In the genomic region with DNA sequence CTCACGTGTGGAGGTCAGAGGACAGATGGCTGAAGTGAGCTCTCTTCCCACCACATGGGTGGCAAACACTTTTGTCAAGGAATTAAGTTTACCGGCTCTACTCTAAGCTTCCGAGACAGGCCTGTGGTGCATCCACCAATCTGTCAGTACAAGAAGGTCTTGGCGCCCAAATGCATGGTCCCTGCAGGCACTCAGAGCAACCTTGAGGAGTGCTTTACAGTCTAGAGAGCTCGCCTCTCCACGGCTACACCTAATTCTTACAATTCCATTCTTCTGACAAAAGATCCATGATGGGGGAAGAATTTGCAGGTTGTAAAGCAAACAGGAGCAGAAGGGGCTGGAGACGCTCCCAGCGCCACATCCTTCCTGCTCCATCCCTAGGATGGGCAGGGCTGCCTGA, we compare ENCODE assay signal across 24 mouse cellular contexts. TPM values are rescaled to one million over a fixed set of nuclear protein-coding genes. Genes with fewer than 3 reads are reported as not detected.
DNase-seq lines count a peak whose midpoint lies in the region; ATAC-seq and TF ChIP-seq lines count a peak whose summit lies in the region.
"Had no signal": no experiment of that assay in that cellular context is flagged by ENCODE, and none has a peak within 500 bp of the region (broad histone marks: within the 10 kb centered on the region; RNA-seq: fewer than 3 reads in every experiment).

No protein-coding gene starts in this region.

- no peak for ATAC-seq in erythroblast, adult 5-6 weeks (replicated peaks; ENCODE audit: low FRiP score, poor library complexity, severe bottlenecking)
- ATAC-seq in limb, embryonic 12.5 days (ENCODE audit: insufficient number of reproducible peaks, insufficient read depth, low FRiP score, low TSS enrichment, low read depth) = no peak
- ATAC-seq in limb, embryonic 15.5 days (ENCODE audit: insufficient number of reproducible peaks, low FRiP score, low TSS enrichment, low read depth) = no peak
- peak; percentile 62 for ATAC-seq in lung, postnatal 0 days

- H3K9me3 ChIP-seq in erythroblast, embryonic 14.5 days (ENCODE audit: control insufficient read depth, low read length) = no peaks in the 10 kb centered on the region
- no peaks in the 10 kb centered on the region for H3K9me3 ChIP-seq in limb, embryonic 12.5 days
- no peaks in the 10 kb centered on the region for H3K9me3 ChIP-seq in limb, embryonic 10.5 days (replicated peaks)
- H3K9me3 ChIP-seq in limb, embryonic 15.5 days = no peaks in the 10 kb centered on the region
- H3K9me3 ChIP-seq in lung, postnatal 0 days (ENCODE audit: low read length) = no peaks in the 10 kb centered on the region
- H3K9me3 ChIP-seq: forebrain, embryonic 12.5 days; heart, embryonic 15.5 days; hindbrain, embryonic 12.5 days; neural tube, embryonic 12.5 days had no signal

- peaks cover 98% of the 10 kb centered on the region for H3K4me1 ChIP-seq in erythroblast, embryonic 14.5 days (ENCODE audit: control insufficient read depth)
- H3K4me1 ChIP-seq in limb, embryonic 12.5 days (replicated peaks) = peaks cover 42% of the 10 kb centered on the region
- peaks cover 46% of the 10 kb centered on the region for H3K4me1 ChIP-seq in limb, embryonic 10.5 days
- H3K4me1 ChIP-seq in limb, embryonic 15.5 days = peaks cover 42% of the 10 kb centered on the region
- peaks cover 42% of the 10 kb centered on the region for H3K4me1 ChIP-seq in lung, postnatal 0 days (ENCODE audit: insufficient read depth, low read depth, low read length)
- H3K4me1 ChIP-seq in thymus, adult 2 months (replicated peaks; ENCODE audit: control insufficient read depth, insufficient read depth, low read length) = peaks cover 3% of the 10 kb centered on the region; the same call in 1 of the 2 replicates

- H3K9ac ChIP-seq in limb, embryonic 12.5 days (replicated peaks) = no peak overlapping the region
- no peak overlapping the region for H3K9ac ChIP-seq in limb, embryonic 15.5 days
- no peak overlapping the region for H3K9ac ChIP-seq in lung, postnatal 0 days (replicated peaks; ENCODE audit: low read depth)
- H3K9ac ChIP-seq: forebrain, embryonic 12.5 days; heart, embryonic 15.5 days; hindbrain, embryonic 12.5 days; neural tube, embryonic 12.5 days had no signal

- 88% methylated on average over 8 of the region's 8 CpGs for WGBS in limb, embryonic 12.5 days
- WGBS in limb, embryonic 10.5 days = 87% methylated on average over 8 of the region's 8 CpGs
- WGBS in limb, embryonic 15.5 days = 81% methylated on average over 8 of the region's 8 CpGs
- WGBS in lung, postnatal 0 days = 53% methylated on average over 8 of the region's 8 CpGs
- WGBS in thymus, adult 2 months = 96% methylated on average over 8 of the region's 8 CpGs

- H3K36me3 ChIP-seq in erythroblast, embryonic 14.5 days (ENCODE audit: control insufficient read depth) = peaks cover 89% of the 10 kb centered on the region
- peaks cover 22% of the 10 kb centered on the region for H3K36me3 ChIP-seq in limb, embryonic 12.5 days
- H3K36me3 ChIP-seq in limb, embryonic 10.5 days = peaks cover 42% of the 10 kb centered on the region
- H3K36me3 ChIP-seq in limb, embryonic 15.5 days = peaks cover 12% of the 10 kb centered on the region; the same call in 1 of the 2 replicates
- H3K36me3 ChIP-seq in lung, postnatal 0 days (ENCODE audit: insufficient read depth, low read length) = no peaks in the 10 kb centered on the region
- no peaks in the 10 kb centered on the region for H3K36me3 ChIP-seq in thymus, adult 2 months (ENCODE audit: control insufficient read depth, insufficient read depth, low read length)
- H3K36me3 ChIP-seq: heart, embryonic 15.5 days had no signal

- H3K27me3 ChIP-seq in erythroblast, embryonic 14.5 days (ENCODE audit: control insufficient read depth) = no peaks in the 10 kb centered on the region
- no peaks in the 10 kb centered on the region for H3K27me3 ChIP-seq in limb, embryonic 12.5 days
- H3K27me3 ChIP-seq in limb, embryonic 10.5 days (ENCODE audit: low read depth, poor library complexity, severe bottlenecking) = no peaks in the 10 kb centered on the region
- H3K27me3 ChIP-seq in limb, embryonic 15.5 days = no peaks in the 10 kb centered on the region
- H3K27me3 ChIP-seq in lung, postnatal 0 days (replicated peaks; ENCODE audit: insufficient read depth, low read length) = no peaks in the 10 kb centered on the region
- H3K27me3 ChIP-seq in thymus, adult 2 months (ENCODE audit: control insufficient read depth, insufficient read depth, low read length) = no peaks in the 10 kb centered on the region
- H3K27me3 ChIP-seq: forebrain, embryonic 12.5 days; heart, embryonic 15.5 days; hindbrain, embryonic 12.5 days; neural tube, embryonic 12.5 days had no signal

- TF ChIP-seq CTCF in lung, postnatal 0 days (IDR thresholded peaks at IDR 0.05) = no peak
- no peak for TF ChIP-seq CTCF in thymus, adult 2 months (IDR thresholded peaks at IDR 0.05; ENCODE audit: borderline replicate concordance, control insufficient read depth, extremely low read depth, insufficient read depth, low read length, poor library complexity)

- H3K4me3 ChIP-seq in erythroblast, embryonic 14.5 days (replicated peaks) = peak overlapping the region; percentile 72
- H3K4me3 ChIP-seq in limb, embryonic 12.5 days (replicated peaks) = no peak overlapping the region
- H3K4me3 ChIP-seq in limb, embryonic 10.5 days = no peak overlapping the region
- no peak overlapping the region for H3K4me3 ChIP-seq in limb, embryonic 15.5 days
- H3K4me3 ChIP-seq in lung, postnatal 0 days (ENCODE audit: low read depth, low read length) = no peak overlapping the region
- H3K4me3 ChIP-seq in thymus, adult 2 months (ENCODE audit: control insufficient read depth, insufficient read depth, low read length) = no peak overlapping the region
- H3K4me3 ChIP-seq: forebrain, embryonic 12.5 days; heart, embryonic 15.5 days; hindbrain, embryonic 12.5 days; neural tube, embryonic 12.5 days had no signal

- no peak overlapping the region for H3K4me2 ChIP-seq in limb, embryonic 12.5 days
- H3K4me2 ChIP-seq in limb, embryonic 15.5 days = no peak overlapping the region
- H3K4me2 ChIP-seq in lung, postnatal 0 days (replicated peaks; ENCODE audit: low read depth, low read length) = no peak overlapping the region
- H3K4me2 ChIP-seq: forebrain, embryonic 12.5 days; heart, embryonic 15.5 days; hindbrain, embryonic 12.5 days; neural tube, embryonic 12.5 days had no signal

- peak; percentile 87 for TF ChIP-seq EP300 in lung, postnatal 0 days (IDR thresholded peaks at IDR 0.05)

- TF ChIP-seq POLR2A in thymus, adult 2 months (IDR thresholded peaks at IDR 0.05; ENCODE audit: control insufficient read depth, extremely low read depth, insufficient read depth, low read length, poor library complexity) = no peak

- intact Hi-C loops in left cerebral cortex, postnatal 4 days (cut with DNase I) = no loop called here

- H3K27ac ChIP-seq in limb, embryonic 12.5 days = peak overlapping the region; percentile 66; the same call in 1 of the 2 replicates
- H3K27ac ChIP-seq in limb, embryonic 10.5 days = no peak overlapping the region
- H3K27ac ChIP-seq in limb, embryonic 15.5 days = peak overlapping the region; percentile 59; the same call in 1 of the 2 replicates
- peak overlapping the region; percentile 88 for H3K27ac ChIP-seq in lung, postnatal 0 days (ENCODE audit: low read length)
- H3K27ac ChIP-seq in thymus, adult 2 months (ENCODE audit: control insufficient read depth, insufficient read depth, low read length) = no peak overlapping the region
- H3K27ac ChIP-seq: forebrain, embryonic 12.5 days; neural tube, embryonic 12.5 days had no signal

- no peak for DNase-seq in limb, embryonic 10.5 days (ENCODE audit: low spot score)
- DNase-seq in lung, postnatal 0 days (ENCODE audit: low spot score) = peak; percentile 73
- DNase-seq in thymus, adult 2 months = no peak
- no peak for DNase-seq in left cerebral cortex, postnatal 4 days
- DNase-seq: adrenal gland, adult 8-10 months; cerebellum, adult 11 months; cerebellum, postnatal 36 days; right cerebral cortex, postnatal 14 days; thymus, postnatal 14 days had no signal

RNA-seq across cellular contexts. Expression of a gene that starts 17.1 kb away (rescaled TPM):
- 3.3 TPM in 2 replicates for polyA plus RNA-seq in erythroblast, embryonic 14.5 days (2012)
- 55.9 and 63.5 TPM in 2 replicates for total RNA-seq in erythroblast, adult 5-6 weeks (2015; ENCODE audit: low replicate concordance)
- total RNA-seq in erythroblast, adult 5-6 weeks (2017; ENCODE audit: low replicate concordance) = 60.6 and 63.8 TPM in 2 replicates
- 16.6 and 17.3 TPM in 2 replicates for polyA plus RNA-seq in limb, embryonic 12.5 days (2016; fragmentation: Nextera tagmentation; extraction: Ambion mirVana)
- polyA plus RNA-seq in limb, embryonic 10.5 days (2016; fragmentation: Nextera tagmentation; extraction: Ambion mirVana) = 13.6 and 16.4 TPM in 2 replicates
- 10.3 and 13.2 TPM in 2 replicates for polyA plus RNA-seq in limb, embryonic 15.5 days (2015; fragmentation: Nextera tagmentation; extraction: Ambion mirVana)
- polyA plus RNA-seq in lung, postnatal 0 days (2015; fragmentation: Nextera tagmentation; extraction: Ambion mirVana) = 13.2 and 14.3 TPM in 2 replicates
- polyA plus RNA-seq in thymus, adult 2 months (2012; rRNA removed) = 10.7 and 11.6 TPM in 2 replicates
- total RNA-seq in left cerebral cortex, postnatal 4 days (2021) = 10 to 100 TPM; 36.1 to 36.9 TPM

RNA-seq across cellular contexts. Expression of a gene that starts 26.9 kb away (rescaled TPM):
- polyA plus RNA-seq in erythroblast, embryonic 14.5 days (2012) = not detected in 2 replicates
- total RNA-seq in erythroblast, adult 5-6 weeks (2015; ENCODE audit: low replicate concordance) = not detected in 2 replicates
- not detected in 2 replicates for total RNA-seq in erythroblast, adult 5-6 weeks (2017; ENCODE audit: low replicate concordance)
- polyA plus RNA-seq in limb, embryonic 12.5 days (2016; fragmentation: Nextera tagmentation; extraction: Ambion mirVana) = not detected in 2 replicates
- not detected in 2 replicates for polyA plus RNA-seq in limb, embryonic 10.5 days (2016; fragmentation: Nextera tagmentation; extraction: Ambion mirVana)
- not detected in 2 replicates for polyA plus RNA-seq in limb, embryonic 15.5 days (2015; fragmentation: Nextera tagmentation; extraction: Ambion mirVana)
- polyA plus RNA-seq in lung, postnatal 0 days (2015; fragmentation: Nextera tagmentation; extraction: Ambion mirVana) = not detected in 2 replicates
- 0.11 and 0.36 TPM in 2 replicates for polyA plus RNA-seq in thymus, adult 2 months (2012; rRNA removed)
- total RNA-seq in left cerebral cortex, postnatal 4 days (2021) = not detected
- total RNA-seq: adrenal gland, adult 8-10 months; gastrocnemius, postnatal 36 days; layer of hippocampus, postnatal 14 days; left cerebral cortex, postnatal 10 days; MEL; monocyte, adult 5-6 weeks had no signal
- polyA plus RNA-seq: brain, embryonic 14.5 days; embryonic facial prominence, embryonic 11.5 days; forebrain, embryonic 12.5 days; heart, embryonic 15.5 days; hindbrain, embryonic 12.5 days; neural tube, embryonic 12.5 days had no signal

Comparison
In these comparisons a context has a peak if more than half of its experiments do, and no peak if none do; other contexts are left out.
1. H3K27ac ChIP-seq: peak in limb, embryonic 12.5 days (single experiment), limb, embryonic 15.5 days (single experiment) and lung, postnatal 0 days (single experiment); none in limb, embryonic 10.5 days (single experiment) and thymus, adult 2 months (single experiment).